In the genomic region with DNA sequence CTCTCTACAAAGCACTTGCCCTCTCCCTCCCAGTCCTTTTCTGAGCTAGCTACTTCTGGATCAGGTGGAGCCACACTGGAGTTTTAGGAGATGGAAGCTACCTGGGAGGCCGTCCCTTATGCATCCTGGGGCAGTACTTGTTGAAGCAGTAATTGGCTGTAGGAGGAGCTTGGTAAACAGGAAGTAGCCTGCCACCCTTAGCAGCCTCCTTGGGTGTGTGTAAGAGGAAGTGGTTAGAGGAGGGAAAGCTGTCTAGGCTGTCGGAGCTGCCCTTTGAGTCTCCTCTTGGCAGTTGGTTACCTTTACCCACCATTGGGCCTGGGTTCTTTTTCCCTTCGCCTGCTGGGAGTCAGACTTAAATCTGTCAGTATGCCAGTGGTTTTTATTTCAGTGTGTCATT, we compare ENCODE assay signal across 10 mouse cellular contexts. TPM values are rescaled to one million over a fixed set of nuclear protein-coding genes. Genes with fewer than 3 reads are reported as not detected.
DNase-seq lines count a peak whose midpoint lies in the region; ATAC-seq and TF ChIP-seq lines count a peak whose summit lies in the region.
"Had no signal": no experiment of that assay in that cellular context is flagged by ENCODE, and none has a peak within 500 bp of the region (broad histone marks: within the 10 kb centered on the region; RNA-seq: fewer than 3 reads in every experiment).

No protein-coding gene starts in this region.

- H3K36me3 ChIP-seq in ES-Bruce4 (ENCODE audit: control insufficient read depth, insufficient read depth, low read length, poor library complexity, severe bottlenecking), result peaks cover 7% of the 10 kb centered on the region; the same call in 1 of the 2 replicates
- no peaks in the 10 kb centered on the region; the same call in 1 of the 2 replicates for H3K36me3 ChIP-seq in heart, embryonic 16.5 days (ENCODE audit: control insufficient read depth, insufficient read depth)
- H3K36me3 ChIP-seq in liver, embryonic 15.5 days (replicated peaks), result no peaks in the 10 kb centered on the region
- H3K36me3 ChIP-seq: embryonic facial prominence, embryonic 12.5 days; neural tube, embryonic 12.5 days had no signal

- 49% methylated on average over 3 of the region's 3 CpGs for WGBS in heart, embryonic 16.5 days
- 19% methylated on average over 3 of the region's 3 CpGs for WGBS in liver, embryonic 15.5 days (ENCODE audit: insufficient replicate concordance)

- TF ChIP-seq CTCF in ES-Bruce4 (IDR thresholded peaks at IDR 0.05; ENCODE audit: low read depth, low read length), result no peak

- DNase-seq in 3134 (ENCODE audit: extremely low read depth, insufficient read length, low spot score), result peak; percentile 34
- DNase-seq in spleen, adult 18-20 months, result peak; percentile 54 to 56
- no peak for DNase-seq in adrenal gland, postnatal 4 days (ENCODE audit: low spot score in 2 of 2)
- no peak for DNase-seq in right cerebral cortex, postnatal 25 days
- DNase-seq in layer of hippocampus, postnatal 36 days, result no peak

- H3K27me3 ChIP-seq in ES-Bruce4 (ENCODE audit: control insufficient read depth, insufficient read depth, low read length, poor library complexity, severe bottlenecking), result no peaks in the 10 kb centered on the region
- no peaks in the 10 kb centered on the region for H3K27me3 ChIP-seq in heart, embryonic 16.5 days (ENCODE audit: control insufficient read depth, insufficient read depth, low read length)
- H3K27me3 ChIP-seq in liver, embryonic 15.5 days, result no peaks in the 10 kb centered on the region
- H3K27me3 ChIP-seq: embryonic facial prominence, embryonic 12.5 days; neural tube, embryonic 12.5 days had no signal

- no peak overlapping the region for H3K4me3 ChIP-seq in ES-Bruce4 (ENCODE audit: low read depth, low read length)
- H3K4me3 ChIP-seq in heart, embryonic 16.5 days (ENCODE audit: low read length), result no peak overlapping the region
- H3K4me3 ChIP-seq in liver, embryonic 15.5 days (replicated peaks), result no peak overlapping the region
- H3K4me3 ChIP-seq: embryonic facial prominence, embryonic 12.5 days; neural tube, embryonic 12.5 days had no signal

- H3K9ac ChIP-seq in ES-Bruce4 (ENCODE audit: low read depth, poor library complexity, severe bottlenecking), result no peak overlapping the region
- H3K9ac ChIP-seq in heart, embryonic 16.5 days (ENCODE audit: low read length), result no peak overlapping the region
- no peak overlapping the region for H3K9ac ChIP-seq in liver, embryonic 15.5 days
- H3K9ac ChIP-seq: embryonic facial prominence, embryonic 12.5 days; neural tube, embryonic 12.5 days had no signal

- H3K4me2 ChIP-seq in heart, embryonic 16.5 days (ENCODE audit: low read depth, low read length), result no peak overlapping the region
- H3K4me2 ChIP-seq in liver, embryonic 15.5 days, result no peak overlapping the region
- H3K4me2 ChIP-seq: embryonic facial prominence, embryonic 12.5 days; neural tube, embryonic 12.5 days had no signal

- no peak for TF ChIP-seq EP300 in ES-Bruce4 (IDR thresholded peaks at IDR 0.05; ENCODE audit: insufficient read depth, low read depth, low read length)

- H3K27ac ChIP-seq in ES-Bruce4 (ENCODE audit: insufficient read depth, low read length), result peak overlapping the region; percentile 17
- peak overlapping the region; percentile 49 for H3K27ac ChIP-seq in heart, embryonic 16.5 days (ENCODE audit: low read length)
- peak overlapping the region; percentile 2; the same call in 1 of the 2 replicates for H3K27ac ChIP-seq in liver, embryonic 15.5 days (replicated peaks)
- H3K27ac ChIP-seq: embryonic facial prominence, embryonic 12.5 days; neural tube, embryonic 12.5 days had no signal

- no peaks in the 10 kb centered on the region for H3K9me3 ChIP-seq in ES-Bruce4 (replicated peaks; ENCODE audit: control insufficient read depth, insufficient read depth, low read length, poor library complexity, severe bottlenecking)
- no peaks in the 10 kb centered on the region for H3K9me3 ChIP-seq in heart, embryonic 16.5 days (replicated peaks; ENCODE audit: control insufficient read depth, low read length)
- no peaks in the 10 kb centered on the region for H3K9me3 ChIP-seq in liver, embryonic 15.5 days (replicated peaks)
- H3K9me3 ChIP-seq: embryonic facial prominence, embryonic 12.5 days; neural tube, embryonic 12.5 days had no signal

- no peak for TF ChIP-seq POLR2A in ES-Bruce4 (IDR thresholded peaks at IDR 0.05; ENCODE audit: insufficient read depth, low read length)

- peak; percentile 50; the same call in 1 of the 2 replicates for ATAC-seq in heart, embryonic 16.5 days (replicated peaks; ENCODE audit: extremely low read depth, insufficient read depth, low FRiP score)
- ATAC-seq in liver, embryonic 15.5 days (ENCODE audit: insufficient read depth), result peak; percentile 68

- H3K4me1 ChIP-seq in ES-Bruce4 (ENCODE audit: control insufficient read depth, insufficient read depth, low read length), result peaks cover 9% of the 10 kb centered on the region
- peaks cover 45% of the 10 kb centered on the region for H3K4me1 ChIP-seq in heart, embryonic 16.5 days (ENCODE audit: control insufficient read depth, insufficient read depth, low read length)
- H3K4me1 ChIP-seq in liver, embryonic 15.5 days (replicated peaks), result peaks cover 32% of the 10 kb centered on the region

RNA-seq across cellular contexts. Expression of a gene that starts 59.0 kb away (rescaled TPM):
- 144 and 162 TPM in 2 replicates for polyA plus RNA-seq in ES-Bruce4 (2011; ENCODE audit: insufficient read depth, insufficient read length, low read depth, missing spikeins)
- 112 and 118 TPM in 2 replicates for polyA plus RNA-seq in heart, embryonic 16.5 days (2015; fragmentation: Nextera tagmentation; extraction: Ambion mirVana)
- polyA plus RNA-seq in liver, embryonic 15.5 days (2015; fragmentation: Nextera tagmentation; extraction: Ambion mirVana), result 38.6 and 40.3 TPM in 2 replicates
- 10 to 100 TPM; 47.4 to 60.1 TPM for total RNA-seq in adrenal gland, postnatal 4 days (2021)
- 10 to 100 TPM; 42.0 to 43.3 TPM for total RNA-seq in layer of hippocampus, postnatal 36 days (2021)

Comparison
In these comparisons a context has a peak if more than half of its experiments do, and no peak if none do; other contexts are left out.
1. DNase-seq: peak in 3134 (single experiment) and spleen, adult 18-20 months (2 of 2); none in adrenal gland, postnatal 4 days (0 of 2), right cerebral cortex, postnatal 25 days (single experiment) and layer of hippocampus, postnatal 36 days (0 of 2).
2. Peak in every context shown above with its lines, with median percentiles within 50 percentile points of each other: H3K27ac ChIP-seq.